Mouse (Mus musculus) layer of hippocampus, adult 9-11 months (tissue): Measurements from ENCODE around the gene Defb13.
"Not testable (repeated sequence)": the region's sequence is repeated elsewhere in the genome, so short reads cannot be mapped to it uniquely, and the experiment has no call there.

ENCODE experiments used
- DNase-seq: peaks from one replicate; pipeline ENCODE4 v3.0.0; 2022

The Defb13 gene

DNA sequence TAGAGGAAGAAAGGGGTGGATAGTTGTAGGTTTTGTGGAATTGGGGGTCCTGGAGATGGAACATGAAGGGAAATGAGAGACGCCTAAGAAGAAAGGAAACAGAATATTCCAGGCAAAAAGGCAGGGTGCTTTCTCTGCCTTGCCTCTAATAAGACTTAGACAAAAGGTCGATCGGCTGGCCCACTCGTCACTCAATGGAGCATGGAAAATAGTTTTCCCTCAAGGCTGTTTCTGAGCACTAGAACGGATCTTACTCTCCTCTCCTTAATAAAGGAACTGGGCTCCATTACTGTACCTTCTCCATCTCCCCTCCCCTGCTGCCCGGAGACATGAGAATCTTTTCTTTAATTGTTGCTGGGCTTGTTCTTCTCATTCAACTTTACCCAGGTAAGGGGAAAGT is at the start of gene Defb13:
Gene Defb13, plus strand, starts transcription at position 301 of the 400 bp plus-strand sequence.
- no peak for DNase-seq

DNA sequence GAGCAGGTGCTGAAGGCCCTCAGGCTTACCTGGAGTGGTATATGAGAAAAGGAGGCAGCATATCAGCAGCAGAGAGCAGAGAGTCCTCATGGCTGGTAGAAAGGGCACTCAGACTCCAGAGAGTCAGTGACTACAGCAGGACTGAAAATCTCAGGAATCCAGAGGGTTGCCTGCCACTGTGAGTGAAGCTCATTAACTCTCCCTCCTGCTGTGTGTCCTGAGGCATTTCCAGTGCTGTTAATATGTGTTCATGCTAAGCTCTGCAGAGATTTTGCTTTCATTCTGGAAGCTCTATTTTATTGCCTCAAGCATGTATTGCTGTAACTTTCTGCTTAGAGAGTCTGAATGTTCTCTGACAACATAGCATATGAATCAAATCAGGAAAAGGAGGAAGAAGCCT is 40.3 kb upstream of the Defb13 start, which contains the start of gene Defb11:
Gene Defb11, minus strand, starts transcription at position 123 of the 400 bp plus-strand sequence.
- DNase-seq: not testable (repeated sequence)

DNA sequence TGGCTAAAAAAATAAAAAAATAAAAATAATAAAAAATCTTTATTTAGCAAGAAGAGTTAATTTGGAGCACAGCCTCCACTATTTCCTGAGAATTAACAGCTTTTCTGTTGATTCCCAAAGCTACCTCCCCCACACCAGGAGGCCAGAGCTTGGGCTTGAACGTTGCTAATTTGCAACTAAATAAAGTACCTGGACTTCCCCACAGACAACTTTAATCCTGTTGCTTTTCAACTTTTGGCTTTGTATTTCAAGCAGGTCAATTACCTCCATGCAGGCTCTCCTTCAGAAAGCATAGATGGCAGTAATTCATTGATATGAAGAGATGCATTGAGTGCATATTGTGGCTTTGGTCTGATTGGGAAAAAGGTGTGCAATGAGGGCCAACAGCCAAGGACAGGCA is 34.6 kb upstream of the Defb13 start:
- no peak for DNase-seq

- no peak for DNase-seq
These were observed 34.0 kb upstream of the Defb13 start for GRCm38 (mm10) chr8:21912554-21912953.

DNA sequence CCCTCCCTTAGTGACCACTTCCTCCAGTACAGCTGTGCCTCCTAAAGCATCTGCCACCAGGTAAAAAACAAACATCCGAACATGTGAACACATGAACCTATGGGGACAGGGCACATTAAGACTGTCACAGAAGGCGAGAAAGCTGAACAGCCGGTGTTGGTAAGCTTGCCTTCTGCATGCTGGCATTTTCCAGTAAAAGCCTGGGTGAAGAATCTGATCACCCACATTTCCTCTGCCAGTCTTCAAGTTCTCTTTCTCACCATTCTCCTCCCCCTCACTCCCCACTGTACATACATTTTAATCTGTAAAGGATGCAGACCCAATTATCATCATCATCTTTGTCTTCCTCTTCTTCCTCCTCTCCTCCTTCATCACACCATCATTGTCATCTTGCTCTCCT is 30.9 kb upstream of the Defb13 start:
- DNase-seq: peak; percentile 15

- DNase-seq: not testable (repeated sequence)
These were observed 15.8 kb upstream of the Defb13 start for GRCm38 (mm10) chr8:21930754-21931153.

DNA sequence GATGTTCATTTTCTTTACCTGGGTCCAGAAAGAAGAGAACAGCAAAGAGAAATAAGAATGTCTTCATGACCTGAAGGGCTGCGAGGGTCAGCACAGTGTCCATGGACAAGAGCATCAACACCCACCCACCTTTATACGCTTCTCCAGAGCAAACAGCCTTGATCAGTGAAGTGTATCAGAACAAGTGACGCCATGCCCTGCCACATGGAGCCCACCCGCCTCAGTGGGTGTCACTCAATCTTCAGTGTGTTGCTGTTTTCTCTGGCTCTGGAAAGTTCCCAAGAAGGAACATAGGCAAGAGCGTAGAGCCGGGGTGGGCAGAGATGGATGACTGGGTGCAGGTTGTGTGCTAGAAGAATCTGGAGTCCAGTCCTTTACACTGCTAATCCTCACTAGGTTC is 14.0 kb upstream of the Defb13 start, which contains the start of gene Defb15:
Gene Defb15, minus strand, starts transcription at position 101 of the 400 bp plus-strand sequence.
- no peak for DNase-seq

DNA sequence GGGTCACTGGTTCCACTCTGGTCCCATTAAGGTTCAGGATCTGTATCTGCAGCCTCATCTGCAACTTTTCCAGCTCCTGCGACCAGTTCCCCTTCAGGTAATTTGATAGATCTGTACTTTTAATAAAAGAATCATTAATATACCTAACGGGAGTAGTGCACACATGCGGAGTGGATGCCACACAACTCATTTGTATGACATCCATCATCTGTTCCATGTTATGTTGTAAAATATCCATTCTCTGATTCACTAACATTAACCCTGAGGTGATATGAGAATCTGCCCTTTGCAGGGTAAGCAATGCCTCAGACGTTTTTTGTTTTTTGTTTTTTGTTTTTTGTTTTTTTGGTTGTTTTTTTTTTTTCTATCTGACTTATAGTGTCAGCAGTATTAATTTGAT is 8.5 kb upstream of the Defb13 start, which contains the start of gene Defb35:
Gene Defb35, plus strand, starts transcription at position 301 of the 400 bp plus-strand sequence.
- DNase-seq: not testable (repeated sequence)

DNA sequence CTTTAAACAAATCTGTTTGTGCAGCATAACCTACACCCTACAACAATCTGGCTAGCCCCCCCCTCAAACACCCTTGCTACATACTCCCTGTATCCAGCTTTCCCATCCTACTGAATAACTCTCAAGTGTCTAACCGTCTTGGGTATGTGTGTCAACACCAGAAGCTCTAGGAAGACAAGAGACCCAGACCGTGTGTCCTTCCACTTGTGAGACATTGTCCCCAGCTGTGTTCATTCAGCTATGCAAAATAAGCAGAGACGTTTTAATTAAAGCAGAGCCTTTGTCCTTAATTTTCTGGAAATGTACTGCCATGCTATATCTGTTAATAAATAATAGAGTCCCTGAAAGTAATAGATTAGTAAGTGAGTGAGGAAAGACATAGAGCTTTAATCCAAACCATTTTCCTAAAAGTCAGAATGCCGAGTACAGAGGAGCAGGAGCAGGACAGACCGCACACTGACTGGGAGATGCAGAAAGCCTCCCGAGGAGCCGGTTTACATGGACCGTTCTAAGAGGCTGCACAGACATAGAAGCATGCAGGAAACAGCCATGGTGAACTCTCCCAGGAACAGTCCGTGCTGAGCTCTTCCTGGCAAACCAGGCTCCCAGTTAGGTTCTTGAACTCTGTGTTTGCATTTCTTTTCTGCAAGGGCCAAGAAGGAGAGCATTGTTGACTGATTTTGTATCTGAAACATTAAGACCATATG is 902 bp downstream of the Defb13 start:
- DNase-seq: no peak

GRCm38 (mm10) chr8:21955321-21955720 is 8.8 kb downstream of the Defb13 start:
- no peak for DNase-seq

DNA sequence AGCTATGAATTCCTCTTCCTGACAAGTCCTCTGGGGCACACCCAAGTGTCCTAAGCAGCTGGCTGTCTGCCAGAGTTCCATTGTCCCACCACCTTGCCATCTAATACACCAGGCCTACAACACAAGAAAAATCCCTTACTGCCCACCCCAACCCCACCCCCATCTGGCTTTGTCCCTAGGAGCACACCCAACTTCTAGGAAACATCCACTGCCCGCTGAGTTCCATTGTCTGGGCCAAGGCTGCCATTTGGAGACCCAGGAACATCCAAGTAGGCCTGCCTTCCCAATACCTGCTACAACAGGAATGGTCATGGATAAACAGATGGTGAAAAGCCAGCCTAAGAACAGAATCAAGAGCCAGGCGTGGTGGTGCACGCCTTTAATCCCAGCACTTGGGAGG is 9.8 kb downstream of the Defb13 start:
- DNase-seq: no peak

DNA sequence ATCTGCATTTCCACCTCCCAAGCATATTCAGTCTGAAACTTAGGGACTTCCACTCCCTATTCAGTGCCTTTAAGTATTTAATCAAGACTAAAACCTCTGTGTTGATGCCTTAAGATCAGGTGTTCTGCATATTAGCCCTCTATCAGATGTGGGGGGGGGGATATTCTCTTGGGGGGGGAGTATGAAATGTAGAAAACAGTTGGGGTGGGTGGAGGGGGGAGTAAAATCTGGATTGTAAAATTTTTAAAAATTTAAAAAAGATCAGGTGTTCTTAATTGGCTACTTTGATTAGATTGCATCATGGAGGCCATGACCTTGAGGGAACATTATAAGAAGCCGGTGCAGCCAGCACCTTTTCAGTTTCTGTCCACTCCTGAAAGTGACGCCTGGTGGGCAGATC is 11.9 kb downstream of the Defb13 start, which contains the start of gene Fam90a1a:
Gene Fam90a1a, plus strand, starts transcription at position 301 of the 400 bp plus-strand sequence.
- DNase-seq: no peak

DNA sequence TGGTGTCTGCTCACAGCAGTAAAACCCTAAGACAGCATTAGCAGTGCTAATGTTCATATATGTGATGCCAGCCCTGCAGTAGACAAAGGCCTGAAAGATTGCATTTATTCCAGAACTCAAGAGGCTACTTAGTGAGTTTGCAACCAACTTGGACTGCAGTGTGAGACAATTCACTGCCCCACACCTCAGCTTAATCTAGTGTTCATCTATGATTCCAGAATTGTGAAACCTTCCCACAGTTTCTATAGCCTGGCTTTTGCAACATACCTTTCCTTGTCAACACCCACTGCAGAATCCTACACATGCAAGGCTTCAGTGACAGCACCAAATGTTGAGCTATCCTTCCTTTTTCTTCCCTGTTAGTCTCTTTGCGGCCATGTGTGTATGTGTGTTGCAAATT is 20.1 kb downstream of the Defb13 start:
- DNase-seq: no peak

DNA sequence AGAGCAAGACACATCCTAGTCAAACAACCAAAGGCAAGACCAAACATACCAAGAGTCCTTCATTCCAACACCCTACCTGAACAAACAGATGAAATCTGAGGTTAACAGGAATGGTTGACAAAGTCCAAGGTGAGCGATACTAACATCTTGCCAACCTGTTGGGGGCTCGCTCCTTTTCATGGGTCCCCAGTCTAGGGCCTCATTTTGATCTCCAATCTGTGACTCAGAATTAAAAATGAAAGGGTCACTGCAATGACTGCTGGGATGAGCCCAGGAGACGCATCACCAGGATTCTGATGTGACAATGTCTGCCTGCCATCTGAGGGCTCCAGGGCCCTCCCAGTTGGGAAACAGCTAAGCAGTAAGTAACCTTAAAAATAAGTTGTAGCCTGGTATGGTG is 22.9 kb downstream of the Defb13 start, which contains the start of gene Ccdc70:
Gene Ccdc70, plus strand, starts transcription at position 301 of the 400 bp plus-strand sequence.
- DNase-seq: no peak

- DNase-seq: peak; percentile 57
These were observed 31.6 kb downstream of the Defb13 start for GRCm38 (mm10) chr8:21978193-21978592.

DNA sequence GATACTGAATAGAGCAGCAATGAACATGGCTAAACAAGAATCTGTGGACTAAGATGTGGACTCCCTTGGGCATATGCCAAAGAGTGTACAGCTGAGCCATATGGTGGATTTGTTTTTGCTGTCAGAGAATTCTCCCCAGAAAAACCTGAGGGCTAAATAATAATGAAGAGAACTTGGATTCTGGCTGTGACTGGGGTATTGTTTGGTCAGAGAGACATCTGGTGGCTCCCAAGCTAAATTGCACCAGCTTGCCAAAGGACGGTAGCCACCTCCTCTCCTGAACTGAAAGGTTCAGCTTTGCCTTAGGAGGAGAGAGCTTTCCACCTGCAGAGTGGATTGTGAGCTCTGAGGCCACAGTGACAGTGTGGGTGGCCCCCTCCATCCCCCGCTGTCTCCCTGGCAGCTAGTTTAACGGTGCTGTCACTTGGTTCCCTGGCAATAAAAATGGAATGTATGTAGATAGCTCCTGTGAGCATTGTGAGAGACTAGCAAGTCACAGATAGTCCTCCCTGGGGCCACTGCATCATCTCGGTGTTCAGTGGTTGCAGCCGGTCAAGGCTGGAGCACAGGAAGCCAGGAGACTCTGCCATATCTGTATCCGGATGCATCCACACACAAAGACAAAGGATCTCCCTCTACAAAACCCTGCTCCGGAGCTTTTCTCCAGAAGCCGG is 35.2 kb downstream of the Defb13 start:
- peak; percentile 31 for DNase-seq

DNA sequence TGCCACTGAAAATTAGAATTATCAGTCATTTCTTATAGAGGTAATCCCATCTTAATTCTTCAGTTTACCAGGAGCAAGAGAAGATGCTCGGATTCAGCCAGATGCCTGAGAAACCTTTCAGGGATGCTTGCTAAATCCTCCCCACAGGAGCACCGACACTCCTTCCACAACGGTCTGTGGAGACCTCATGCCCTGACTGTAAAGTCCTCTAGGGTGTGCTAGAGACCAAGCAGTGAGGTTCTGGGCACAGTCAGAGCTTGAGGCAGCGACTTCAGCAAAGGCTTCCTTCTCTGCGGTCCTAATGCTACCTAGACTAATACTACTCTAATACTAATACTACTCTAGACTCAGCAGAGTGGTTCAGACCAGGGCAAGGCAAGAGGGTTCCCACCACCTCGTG is 45.6 kb downstream of the Defb13 start:
- DNase-seq: peak; percentile 37

- DNase-seq: no peak
These were observed 48.6 kb downstream of the Defb13 start for GRCm38 (mm10) chr8:21995181-21995580.
